Mouse (Mus musculus) adrenal gland, adult 18-20 months (tissue): ENCODE data around the gene BC035044. TPM values are rescaled to one million over a fixed set of nuclear protein-coding genes. Genes with fewer than 3 reads are reported as not detected.
A peak's percentile ranks its signal among the peaks of the same experiment; 100 is the strongest.
"Not testable (repeated sequence)": the region's sequence is repeated elsewhere in the genome, so short reads cannot be mapped to it uniquely, and the experiment has no call there.

Source experiments
- DNase-seq, 2 experiments: peaks; one replicate each; pipeline ENCODE4 v3.0.0; 2021 to 2022; ENCODE audit warnings: low spot score in 2 of 2
- total RNA-seq, 2 experiments: library from RNA; stranded (reverse); gene quantifications; 1 replicate in 1 of 2; 2 replicates in 1 of 2; pipeline ENCODE4 v1.2.3; 2021

BC035044 gene
- total RNA-seq, 2 experiments from 2014 or later, result 0.93 TPM; not detected in 1

DNA sequence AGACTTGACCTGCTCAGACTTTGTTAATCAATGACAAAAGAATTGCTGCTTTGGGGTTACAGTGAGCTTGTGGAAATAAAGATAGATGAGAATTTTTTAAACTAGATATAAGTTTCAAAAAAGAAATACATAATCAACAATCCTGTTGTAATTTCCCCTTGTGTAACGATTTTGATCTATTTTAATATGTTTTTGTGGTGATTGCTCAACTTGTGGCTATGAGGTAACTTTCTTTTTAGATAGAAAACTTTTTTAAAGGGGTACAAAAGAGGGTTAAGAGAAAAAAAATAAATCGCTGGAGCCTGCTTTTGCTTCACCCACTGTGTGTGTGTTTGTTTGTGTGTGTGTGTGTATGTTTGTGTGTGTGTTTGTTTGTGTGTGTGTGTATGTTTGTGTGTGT lies 39.8 kb downstream of the BC035044 start:
- no peak for DNase-seq

- DNase-seq, result no peak
Measured at GRCm38 (mm10) chr6:128850671-128851070, 40.3 kb downstream of the BC035044 start.

DNA sequence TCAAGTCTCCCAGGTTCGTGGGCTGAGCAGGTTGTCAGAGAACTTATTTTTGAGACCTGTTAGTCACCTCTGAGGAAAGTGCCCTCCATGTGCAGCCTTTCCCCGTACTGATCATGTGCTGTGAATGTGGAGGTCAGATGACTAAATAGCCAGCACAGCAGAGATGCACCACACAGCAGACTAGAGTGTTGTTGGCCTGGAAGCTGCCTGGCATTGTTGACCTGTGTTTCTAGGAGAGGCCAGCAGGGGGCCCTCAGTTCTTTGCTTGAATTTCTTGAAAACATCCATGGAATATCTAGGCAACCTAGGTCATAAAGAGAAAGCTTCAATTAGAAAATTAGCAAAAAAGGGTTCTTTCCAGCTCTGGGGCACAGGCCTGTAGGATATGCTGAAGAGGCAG lies 41.0 kb downstream of the BC035044 start:
- peak in 1 of 2 experiments; percentile 48 for DNase-seq

- DNase-seq, result no peak
Measured at GRCm38 (mm10) chr6:128847401-128847800, 43.5 kb downstream of the BC035044 start.

DNA sequence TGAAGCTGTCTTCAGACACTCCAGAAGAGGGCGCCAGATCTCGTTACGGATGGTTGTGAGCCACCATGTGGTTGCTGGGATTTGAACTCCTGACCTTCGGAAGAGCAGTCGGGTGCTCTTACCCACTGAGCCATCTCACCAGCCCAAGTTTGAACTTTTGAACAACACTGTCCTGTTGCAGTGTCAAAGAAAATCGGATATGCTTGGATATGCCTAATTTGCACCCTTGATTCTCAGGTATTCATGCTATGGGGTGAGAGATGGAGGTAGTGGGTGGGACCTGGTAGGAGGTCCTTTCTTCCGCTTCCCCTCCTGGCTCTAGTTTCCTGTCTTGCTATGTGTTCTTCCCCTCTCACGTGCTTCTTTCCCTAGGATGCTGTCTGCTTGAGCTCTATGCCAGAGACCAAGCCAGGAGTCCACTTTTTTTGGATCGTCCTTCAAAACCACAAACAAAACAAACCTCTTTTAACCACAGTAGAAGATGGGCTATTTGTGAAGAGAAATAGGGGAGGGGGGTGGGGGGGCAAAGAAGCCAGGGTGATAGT lies 44.9 kb downstream of the BC035044 start:
- no peak for DNase-seq

- DNase-seq, result peak; percentile 82 to 86
Measured at GRCm38 (mm10) chr6:128845319-128845979, 45.5 kb downstream of the BC035044 start.

DNA sequence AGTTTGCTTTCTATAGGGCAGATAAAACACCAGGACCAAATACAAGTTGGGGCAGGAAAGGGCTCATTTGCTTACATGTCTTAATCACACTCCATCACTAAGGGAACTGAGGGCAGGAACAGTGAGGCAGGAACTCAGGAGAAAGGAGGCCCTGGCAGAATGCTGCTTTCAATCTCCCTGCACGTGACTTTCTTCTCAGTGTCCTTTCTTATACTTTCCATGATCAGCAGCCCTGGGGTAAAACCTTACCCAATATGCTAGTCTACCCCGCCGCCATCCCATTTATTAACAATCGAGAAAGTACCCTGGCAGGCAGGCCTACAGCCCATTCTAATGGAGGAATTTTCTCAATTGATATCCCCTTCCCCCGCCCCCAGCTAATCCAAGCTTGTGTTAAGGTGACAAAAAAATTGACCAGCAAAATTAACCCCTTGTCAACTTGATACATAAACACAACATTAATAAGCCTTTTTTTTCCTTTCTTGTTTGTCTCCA lies 46.3 kb downstream of the BC035044 start:
- no peak for DNase-seq

DNA sequence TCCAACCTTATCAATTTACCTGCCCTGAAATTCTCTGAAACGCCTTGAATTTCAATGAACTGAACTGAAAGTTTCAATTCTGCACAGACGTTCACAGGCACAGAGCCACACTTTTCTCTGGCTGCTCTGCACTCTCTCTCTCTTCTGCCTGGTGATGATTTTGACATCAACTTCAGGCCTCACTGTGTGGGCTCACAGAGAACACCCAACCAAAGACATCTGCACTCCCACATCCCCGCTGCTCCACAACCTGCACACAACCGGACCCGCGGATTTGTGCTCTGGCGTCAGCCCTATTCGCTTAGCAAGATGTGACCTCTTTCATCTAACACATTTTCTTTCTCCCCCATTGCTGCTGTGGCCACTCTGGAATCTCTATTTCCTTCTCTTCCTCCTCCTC lies 46.8 kb downstream of the BC035044 start:
- no peak for DNase-seq

- peak; percentile 57 to 63 for DNase-seq
Measured at GRCm38 (mm10) chr6:128843479-128843992, 47.4 kb downstream of the BC035044 start.

DNA sequence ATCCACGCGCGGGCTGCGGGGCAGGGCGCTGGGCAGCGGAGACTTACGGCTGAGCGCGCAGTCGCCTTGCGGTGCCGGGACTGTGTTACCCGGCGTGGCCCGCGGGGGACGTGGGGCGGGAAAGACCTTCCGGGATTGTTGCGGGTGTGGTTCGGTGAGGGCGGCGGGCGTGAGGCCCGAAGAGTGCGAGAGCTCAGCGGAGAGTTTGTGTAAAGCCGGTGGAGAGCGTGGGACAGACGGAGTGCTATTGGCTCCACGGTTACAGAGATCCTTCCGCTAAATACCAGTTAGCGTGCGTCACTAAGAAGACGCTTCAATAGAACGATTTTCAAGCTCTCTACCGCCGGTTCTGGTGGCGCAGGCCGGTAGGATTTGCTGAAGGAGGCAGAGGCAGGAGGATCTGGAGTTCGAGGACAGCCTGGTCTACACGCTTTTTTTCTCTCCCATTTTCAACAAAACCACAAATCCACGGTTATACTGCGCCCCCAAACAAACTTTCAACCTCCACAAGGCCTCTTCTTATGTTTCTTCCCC lies 47.9 kb downstream of the BC035044 start:
- peak; percentile 78 to 94 for DNase-seq

- DNase-seq, result no peak
Measured at GRCm38 (mm10) chr6:128842356-128842944, 48.5 kb downstream of the BC035044 start.

DNA sequence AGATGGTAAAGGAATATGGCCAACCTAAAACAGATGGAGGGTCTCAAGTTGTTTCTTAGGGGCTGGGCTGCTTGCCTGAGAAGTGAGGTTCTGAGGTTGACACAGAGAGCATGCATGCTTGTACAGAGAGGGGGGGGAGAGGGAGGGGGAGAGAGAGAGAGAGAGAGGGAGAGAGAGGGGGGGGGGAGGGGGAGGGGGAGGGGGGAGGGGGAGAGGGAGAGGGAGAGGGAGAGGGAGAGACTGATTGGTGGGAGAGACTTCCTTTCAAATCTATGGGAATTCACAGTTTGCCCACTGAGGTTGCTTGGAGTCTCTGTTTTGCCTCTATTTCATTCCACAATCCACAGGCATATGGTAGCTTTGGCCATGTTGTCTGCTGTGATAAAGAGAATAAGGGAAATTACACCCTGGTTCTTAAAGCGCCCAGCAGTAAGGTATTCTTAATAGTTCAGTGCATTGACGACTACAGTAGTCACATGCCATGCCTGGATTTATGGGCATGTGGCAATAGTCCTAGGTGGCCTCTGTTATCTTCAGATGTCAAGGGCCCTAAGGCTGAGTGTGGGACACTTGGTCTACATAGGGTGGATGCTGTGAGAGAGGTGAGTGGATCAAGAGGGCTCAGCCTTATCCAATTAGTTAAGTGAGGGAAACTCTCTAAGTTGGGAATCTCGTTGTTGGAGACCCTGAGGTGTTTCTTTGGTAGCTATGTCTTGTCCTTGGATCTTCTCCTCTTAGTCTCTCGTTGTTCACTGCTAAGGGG lies 49.4 kb downstream of the BC035044 start:
- no peak for DNase-seq

DNA sequence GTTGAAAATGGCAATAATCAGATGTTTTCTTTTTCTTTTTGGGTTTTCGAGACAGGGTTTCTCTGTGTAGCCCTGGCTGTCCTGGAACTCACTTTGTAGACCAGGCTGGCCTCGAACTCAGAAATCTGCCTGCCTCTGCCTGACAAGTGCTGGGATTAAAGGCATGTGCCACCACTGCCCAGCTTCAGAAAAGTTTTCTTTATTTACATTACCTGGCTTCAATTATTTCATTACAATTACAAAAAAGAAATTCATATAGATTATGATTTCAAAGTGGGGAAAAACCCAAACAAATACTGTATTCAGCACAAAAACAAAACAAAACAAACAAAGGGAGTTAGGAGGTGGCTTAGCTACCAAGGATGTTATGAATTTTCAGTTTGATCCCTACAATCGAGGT lies 50.3 kb downstream of the BC035044 start:
- not testable (repeated sequence) for DNase-seq

GRCm38 (mm10) chr6:128839921-128840320 lies 51.0 kb downstream of the BC035044 start:
- no peak for DNase-seq

DNA sequence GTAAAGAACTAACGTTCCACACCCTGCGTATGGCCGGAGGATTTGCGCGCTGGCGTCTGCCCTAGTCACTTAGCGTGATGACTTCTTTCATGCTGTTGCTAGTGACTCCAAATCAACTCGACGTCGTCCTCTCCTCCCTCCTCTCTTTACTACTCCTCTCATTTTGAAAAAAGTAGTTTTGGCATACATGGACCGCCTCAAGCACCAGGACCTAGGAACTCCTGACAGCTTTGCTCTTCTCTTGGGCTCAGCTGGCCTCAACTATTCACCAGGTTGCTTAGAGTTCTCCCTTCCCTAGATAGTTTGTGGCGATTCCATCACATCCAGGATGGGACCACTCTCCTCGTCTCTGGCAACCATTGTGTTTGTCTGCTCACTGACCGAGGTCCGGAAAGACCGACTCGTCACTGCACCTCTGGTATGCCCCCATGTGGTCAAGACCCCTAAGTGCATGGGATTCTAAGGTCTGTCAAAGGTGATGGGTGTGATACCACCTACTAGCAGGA lies 51.6 kb downstream of the BC035044 start:
- peak; percentile 76 for DNase-seq

DNA sequence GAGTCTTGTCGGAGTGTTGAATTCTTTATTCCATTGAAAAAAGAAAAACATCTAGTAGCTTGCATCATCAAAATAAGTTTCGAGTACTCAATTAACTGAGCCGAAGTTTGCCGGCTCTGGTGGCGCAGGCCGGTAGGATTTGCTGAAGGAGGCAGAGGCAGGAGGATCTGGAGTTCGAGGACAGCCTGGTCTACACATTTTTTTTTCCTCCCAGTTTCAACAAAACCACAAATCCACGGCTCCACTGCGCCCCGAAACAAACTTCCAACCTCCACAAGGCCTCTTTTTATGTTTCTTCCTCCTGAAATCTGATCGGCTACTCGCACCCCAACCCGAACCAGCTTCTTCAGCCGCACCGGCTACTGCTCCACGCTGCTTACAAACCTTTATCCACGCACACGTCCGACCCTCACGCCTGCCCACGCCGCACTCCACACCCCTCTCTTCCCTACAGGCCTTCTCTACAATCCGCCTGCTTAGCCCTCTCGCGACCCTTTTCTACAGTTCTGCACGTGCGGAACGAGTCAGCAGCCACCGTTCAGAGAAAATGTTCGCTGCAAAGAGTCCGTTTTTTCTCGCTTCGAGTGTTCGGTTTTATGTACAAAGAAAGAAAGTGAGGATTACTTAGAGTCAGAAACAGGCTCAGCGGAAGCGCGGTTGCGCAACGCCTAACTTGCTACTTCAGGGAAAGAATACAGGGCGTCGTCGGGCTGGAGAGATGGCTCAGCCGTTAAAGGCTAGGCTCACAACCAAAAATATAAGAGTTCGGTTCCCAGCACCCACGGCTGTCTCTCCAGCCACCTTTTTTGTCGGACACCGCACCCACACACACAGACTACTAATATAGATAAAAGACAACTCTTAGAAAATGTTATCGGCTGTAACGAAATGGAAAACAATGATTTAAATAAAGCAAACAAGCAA lies 52.3 kb downstream of the BC035044 start:
- DNase-seq, result peak; percentile 90 to 92

DNA sequence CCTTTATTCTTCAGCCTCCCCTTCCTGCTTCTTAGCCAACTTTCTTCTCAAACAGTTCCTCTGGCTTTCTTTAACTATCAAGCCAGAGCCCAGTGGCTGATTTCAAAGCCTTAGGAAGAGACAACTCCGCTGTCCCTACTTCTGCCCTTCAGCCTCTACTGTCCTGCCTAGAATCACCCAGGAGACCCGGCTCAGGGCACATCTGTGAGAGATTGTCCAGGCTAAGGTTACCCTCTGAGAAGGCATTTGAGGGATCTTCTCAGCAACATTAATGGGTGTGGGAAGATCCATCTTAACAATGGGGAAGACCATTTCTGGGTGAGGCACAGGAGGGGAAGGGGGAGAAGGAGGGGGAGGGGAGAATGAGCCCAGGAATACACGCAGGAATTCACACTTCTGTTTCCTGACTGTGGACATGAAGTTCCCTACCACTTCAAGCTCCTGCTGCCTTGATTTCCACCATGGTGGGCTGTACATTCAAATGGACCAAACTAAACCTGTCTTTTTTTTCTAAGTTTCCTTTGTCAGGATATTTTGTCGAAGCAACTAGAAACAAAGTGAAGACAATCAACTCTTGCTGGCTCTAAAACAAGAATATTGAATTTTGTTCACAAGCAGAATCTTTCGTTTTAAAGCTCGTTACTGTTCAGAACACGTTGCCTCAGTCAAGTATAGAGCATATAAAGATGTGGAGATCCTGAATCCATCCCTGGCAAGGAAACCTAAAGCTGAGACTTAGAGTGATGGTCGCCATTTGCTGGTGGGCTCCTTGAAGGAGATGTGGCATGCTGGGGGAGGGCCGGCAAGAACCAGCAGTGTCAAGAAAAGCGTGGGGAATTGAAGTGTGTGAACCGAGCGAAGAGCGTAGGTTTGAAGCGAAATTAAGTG lies 53.2 kb downstream of the BC035044 start:
- DNase-seq, result no peak

GRCm38 (mm10) chr6:128836955-128837334 lies 54.0 kb downstream of the BC035044 start:
- DNase-seq, result no peak
